Mouse (Mus musculus): ENCODE measurements around the gene AU018091. TPM values are rescaled to one million over a fixed set of nuclear protein-coding genes. Genes with fewer than 3 reads are reported as not detected.
"Not testable (repeated sequence)": the region's sequence is repeated elsewhere in the genome, so short reads cannot be mapped to it uniquely, and the experiment has no call there.

AU018091 gene
- polyA plus RNA-seq, 1 experiment from 2014 or later: 0.21 TPM

- Histone ChIP-seq H3K27ac (replicated peaks) (no peak overlapping the region), H3K36me3 (no peaks in the 10 kb centered on the region), H3K4me1 (no peaks in the 10 kb centered on the region), H3K27me3 (no peaks in the 10 kb centered on the region), H3K9ac (no peak overlapping the region), H3K9me3 (replicated peaks) (no peaks in the 10 kb centered on the region), H3K4me2 (replicated peaks) (no peak overlapping the region), H3K4me3 (replicated peaks) (no peak overlapping the region)
- WGBS: 25% methylated on average over 12 of the region's 12 CpGs
- ATAC-seq (ENCODE audit: insufficient number of reproducible peaks, low FRiP score, low TSS enrichment, low read depth): no peak
Observed at GRCm38 (mm10) chr7:3201134-3201705, 32.2 kb upstream of the AU018091 start.

- Histone ChIP-seq H3K27me3 (no peaks in the 10 kb centered on the region), H3K4me3 (replicated peaks) (no peak overlapping the region), H3K27ac (replicated peaks) (no peak overlapping the region), H3K4me2 (replicated peaks) (no peak overlapping the region), H3K4me1 (no peaks in the 10 kb centered on the region), H3K9me3 (replicated peaks) (no peaks in the 10 kb centered on the region), H3K36me3 (no peaks in the 10 kb centered on the region), H3K9ac (no peak overlapping the region)
- no peak for ATAC-seq (ENCODE audit: insufficient number of reproducible peaks, low FRiP score, low TSS enrichment, low read depth)
- WGBS: 48% methylated on average over 11 of the region's 11 CpGs
Observed at GRCm38 (mm10) chr7:3198884-3199283, 29.9 kb upstream of the AU018091 start.

GRCm38 (mm10) chr7:3195850-3196249 lies 26.8 kb upstream of the AU018091 start:
- Histone ChIP-seq H3K4me2 (replicated peaks) (no peak overlapping the region), H3K9me3 (replicated peaks) (no peaks in the 10 kb centered on the region), H3K4me1 (no peaks in the 10 kb centered on the region), H3K36me3 (no peaks in the 10 kb centered on the region), H3K27me3 (no peaks in the 10 kb centered on the region), H3K4me3 (replicated peaks) (no peak overlapping the region), H3K27ac (replicated peaks) (no peak overlapping the region), H3K9ac (no peak overlapping the region)
- 65% methylated on average over 5 of the region's 5 CpGs for WGBS
- no peak for ATAC-seq (ENCODE audit: insufficient number of reproducible peaks, low FRiP score, low TSS enrichment, low read depth)

GRCm38 (mm10) chr7:3194531-3194930 lies 25.5 kb upstream of the AU018091 start:
- no peaks in the 10 kb centered on the region for H3K36me3 ChIP-seq
- H3K9me3 ChIP-seq (replicated peaks): no peaks in the 10 kb centered on the region
- no peaks in the 10 kb centered on the region for H3K27me3 ChIP-seq
- WGBS: 80% methylated on average over 4 of the region's 4 CpGs
- H3K27ac ChIP-seq (replicated peaks): no peak overlapping the region
- H3K4me2 ChIP-seq (replicated peaks): no peak overlapping the region
- no peak overlapping the region for H3K4me3 ChIP-seq (replicated peaks)
- H3K9ac ChIP-seq: no peak overlapping the region
- no peaks in the 10 kb centered on the region for H3K4me1 ChIP-seq
- no peak for ATAC-seq (ENCODE audit: insufficient number of reproducible peaks, low FRiP score, low TSS enrichment, low read depth)

- Histone ChIP-seq H3K27ac (replicated peaks) (no peak overlapping the region), H3K4me3 (replicated peaks) (no peak overlapping the region), H3K4me1 (no peaks in the 10 kb centered on the region), H3K9me3 (replicated peaks) (no peaks in the 10 kb centered on the region), H3K4me2 (replicated peaks) (no peak overlapping the region), H3K9ac (no peak overlapping the region), H3K27me3 (no peaks in the 10 kb centered on the region), H3K36me3 (no peaks in the 10 kb centered on the region)
- no peak for ATAC-seq (ENCODE audit: insufficient number of reproducible peaks, low FRiP score, low TSS enrichment, low read depth)
- WGBS: 14% methylated on average over 6 of the region's 6 CpGs
Observed at GRCm38 (mm10) chr7:3193905-3194304, 24.9 kb upstream of the AU018091 start.

GRCm38 (mm10) chr7:3193049-3193632 lies 24.1 kb upstream of the AU018091 start:
- H3K27ac ChIP-seq (replicated peaks): no peak overlapping the region
- no peak for ATAC-seq (ENCODE audit: insufficient number of reproducible peaks, low FRiP score, low TSS enrichment, low read depth)
- 76% methylated on average over 4 of the region's 4 CpGs for WGBS
- no peak overlapping the region for H3K4me2 ChIP-seq (replicated peaks)
- H3K4me3 ChIP-seq (replicated peaks): no peak overlapping the region
- no peaks in the 10 kb centered on the region for H3K27me3 ChIP-seq
- H3K4me1 ChIP-seq: no peaks in the 10 kb centered on the region
- H3K9me3 ChIP-seq (replicated peaks): no peaks in the 10 kb centered on the region
- no peak overlapping the region for H3K9ac ChIP-seq
- no peaks in the 10 kb centered on the region for H3K36me3 ChIP-seq

- Histone ChIP-seq H3K27me3 (no peaks in the 10 kb centered on the region), H3K4me1 (no peaks in the 10 kb centered on the region), H3K36me3 (no peaks in the 10 kb centered on the region), H3K4me2 (replicated peaks) (no peak overlapping the region), H3K9me3 (replicated peaks) (no peaks in the 10 kb centered on the region), H3K27ac (replicated peaks) (no peak overlapping the region), H3K9ac (no peak overlapping the region), H3K4me3 (replicated peaks) (no peak overlapping the region)
- 87% methylated on average over 12 of the region's 12 CpGs for WGBS
- no peak for ATAC-seq (ENCODE audit: insufficient number of reproducible peaks, low FRiP score, low TSS enrichment, low read depth)
Observed at GRCm38 (mm10) chr7:3191971-3192498, 23.0 kb upstream of the AU018091 start.

GRCm38 (mm10) chr7:3186726-3187125 lies 17.7 kb upstream of the AU018091 start:
- not testable (repeated sequence) for H3K9ac ChIP-seq; H3K27me3 ChIP-seq; H3K27ac ChIP-seq (replicated peaks); H3K36me3 ChIP-seq; H3K4me2 ChIP-seq (replicated peaks); H3K4me1 ChIP-seq; H3K4me3 ChIP-seq (replicated peaks); ATAC-seq (ENCODE audit: insufficient number of reproducible peaks, low FRiP score, low TSS enrichment, low read depth); H3K9me3 ChIP-seq (replicated peaks)
- 88% methylated on average over 2 of the region's 2 CpGs for WGBS

- Histone ChIP-seq H3K27me3 (no peaks in the 10 kb centered on the region), H3K9me3 (replicated peaks) (no peaks in the 10 kb centered on the region), H3K27ac (replicated peaks) (no peak overlapping the region), H3K36me3 (no peaks in the 10 kb centered on the region), H3K4me1 (no peaks in the 10 kb centered on the region), H3K4me2 (replicated peaks) (no peak overlapping the region), H3K9ac (no peak overlapping the region), H3K4me3 (replicated peaks) (no peak overlapping the region)
- no peak for ATAC-seq (ENCODE audit: insufficient number of reproducible peaks, low FRiP score, low TSS enrichment, low read depth)
- 43% methylated on average over 1 of the region's 1 CpGs for WGBS
Observed at GRCm38 (mm10) chr7:3186136-3186535, 17.1 kb upstream of the AU018091 start.

GRCm38 (mm10) chr7:3184394-3184793 lies 15.4 kb upstream of the AU018091 start:
- ATAC-seq (ENCODE audit: insufficient number of reproducible peaks, low FRiP score, low TSS enrichment, low read depth): no peak
- no peaks in the 10 kb centered on the region for H3K4me1 ChIP-seq
- 49% methylated on average over 4 of the region's 4 CpGs for WGBS

GRCm38 (mm10) chr7:3180958-3181357 lies 12.0 kb upstream of the AU018091 start:
- WGBS: 90% methylated on average over 24 of the region's 24 CpGs
- H3K9ac ChIP-seq; ATAC-seq (ENCODE audit: insufficient number of reproducible peaks, low FRiP score, low TSS enrichment, low read depth); H3K27me3 ChIP-seq; H3K36me3 ChIP-seq; H3K4me3 ChIP-seq (replicated peaks); H3K27ac ChIP-seq (replicated peaks); H3K4me2 ChIP-seq (replicated peaks); H3K9me3 ChIP-seq (replicated peaks); H3K4me1 ChIP-seq: not testable (repeated sequence)

More at GRCm38 (mm10) chr7:3184394-3184793, 15.4 kb upstream of the AU018091 start:
- no peak overlapping the region for H3K9ac ChIP-seq
- no peak overlapping the region for H3K27ac ChIP-seq (replicated peaks)
- no peak overlapping the region for H3K4me2 ChIP-seq (replicated peaks)
- H3K4me3 ChIP-seq (replicated peaks): no peak overlapping the region
- H3K27me3 ChIP-seq: no peaks in the 10 kb centered on the region
- H3K36me3 ChIP-seq: no peaks in the 10 kb centered on the region
- H3K9me3 ChIP-seq (replicated peaks): no peaks in the 10 kb centered on the region

- H3K4me3 ChIP-seq (replicated peaks): no peak overlapping the region
- H3K4me1 ChIP-seq: no peaks in the 10 kb centered on the region
- 75% methylated on average over 1 of the region's 1 CpGs for WGBS
- H3K9me3 ChIP-seq (replicated peaks): no peaks in the 10 kb centered on the region
- no peak overlapping the region for H3K9ac ChIP-seq
- no peaks in the 10 kb centered on the region for H3K36me3 ChIP-seq
- H3K27ac ChIP-seq (replicated peaks): no peak overlapping the region
- ATAC-seq (ENCODE audit: insufficient number of reproducible peaks, low FRiP score, low TSS enrichment, low read depth): no peak
- no peaks in the 10 kb centered on the region for H3K27me3 ChIP-seq
- H3K4me2 ChIP-seq (replicated peaks): no peak overlapping the region
Observed at GRCm38 (mm10) chr7:3168296-3168695, 707 bp downstream of the AU018091 start.

Measured in embryonic facial prominence, embryonic 15.5 days (tissue).